Mouse (Mus musculus): ENCODE data around the gene Slc36a4.
A peak's percentile ranks its signal among the peaks of the same experiment; 100 is the strongest.

The Slc36a4 gene

DNA sequence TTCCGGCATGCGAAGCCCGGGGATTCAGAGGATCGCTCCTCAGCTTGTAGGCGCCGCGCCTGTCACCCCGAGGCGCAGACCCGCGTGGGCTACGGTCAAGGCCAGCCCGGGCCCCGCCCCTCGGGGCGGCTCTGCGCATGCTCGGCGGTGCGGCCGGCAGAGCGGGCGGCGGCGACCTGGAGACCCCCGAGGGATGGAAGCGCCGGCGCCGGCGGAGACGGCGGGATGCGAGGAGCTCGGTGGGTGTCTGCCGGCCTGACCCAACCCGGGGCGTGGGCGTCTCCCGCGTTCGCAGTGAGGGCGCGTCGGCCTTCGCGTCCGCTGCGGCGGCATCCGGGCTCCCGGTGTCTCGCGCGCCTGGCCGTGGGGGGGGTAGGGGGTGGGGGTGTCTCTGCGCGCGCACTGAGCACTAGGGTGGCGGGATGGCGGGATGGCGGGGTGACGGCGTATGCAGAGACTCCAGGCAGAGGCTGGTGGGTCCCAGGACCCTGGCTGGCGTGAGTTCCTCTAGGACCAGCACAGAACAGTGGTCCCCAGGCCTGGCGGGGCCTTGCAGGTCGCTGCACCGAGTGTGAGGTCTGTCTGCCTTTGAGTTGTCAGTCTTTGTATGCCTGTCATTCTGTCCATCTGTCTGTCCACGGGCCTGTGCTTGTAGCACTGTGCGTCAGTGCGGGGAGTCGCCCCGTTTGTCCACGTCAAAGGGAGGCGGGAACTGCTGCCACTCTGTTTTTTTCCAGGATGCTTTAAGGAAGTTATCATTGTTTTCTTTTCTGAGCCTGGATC is at the start of gene Slc36a4:
Gene Slc36a4 (plus strand): TSS at position 140 of the 783 bp plus-strand sequence.
- no peak for TF ChIP-seq GATA4 (IDR thresholded peaks at IDR 0.05; ENCODE audit: insufficient replicate concordance, low read length)

GRCm38 (mm10) chr9:15664606-15665005 is 44.9 kb upstream of the Slc36a4 start:
- peak; percentile 73; the same call in 1 of the 2 replicates for TF ChIP-seq GATA4 (IDR thresholded peaks at IDR 0.05; ENCODE audit: insufficient replicate concordance, low read length)

- TF ChIP-seq GATA4 (IDR thresholded peaks at IDR 0.05; ENCODE audit: insufficient replicate concordance, low read length): no peak
Observed at GRCm38 (mm10) chr9:15669452-15669851, 40.1 kb upstream of the Slc36a4 start.

GRCm38 (mm10) chr9:15670002-15670527 is 39.5 kb upstream of the Slc36a4 start:
- TF ChIP-seq GATA4 (IDR thresholded peaks at IDR 0.05; ENCODE audit: insufficient replicate concordance, low read length): no peak

GRCm38 (mm10) chr9:15672251-15672650 is 37.3 kb upstream of the Slc36a4 start:
- TF ChIP-seq GATA4 (IDR thresholded peaks at IDR 0.05; ENCODE audit: insufficient replicate concordance, low read length): no peak

DNA sequence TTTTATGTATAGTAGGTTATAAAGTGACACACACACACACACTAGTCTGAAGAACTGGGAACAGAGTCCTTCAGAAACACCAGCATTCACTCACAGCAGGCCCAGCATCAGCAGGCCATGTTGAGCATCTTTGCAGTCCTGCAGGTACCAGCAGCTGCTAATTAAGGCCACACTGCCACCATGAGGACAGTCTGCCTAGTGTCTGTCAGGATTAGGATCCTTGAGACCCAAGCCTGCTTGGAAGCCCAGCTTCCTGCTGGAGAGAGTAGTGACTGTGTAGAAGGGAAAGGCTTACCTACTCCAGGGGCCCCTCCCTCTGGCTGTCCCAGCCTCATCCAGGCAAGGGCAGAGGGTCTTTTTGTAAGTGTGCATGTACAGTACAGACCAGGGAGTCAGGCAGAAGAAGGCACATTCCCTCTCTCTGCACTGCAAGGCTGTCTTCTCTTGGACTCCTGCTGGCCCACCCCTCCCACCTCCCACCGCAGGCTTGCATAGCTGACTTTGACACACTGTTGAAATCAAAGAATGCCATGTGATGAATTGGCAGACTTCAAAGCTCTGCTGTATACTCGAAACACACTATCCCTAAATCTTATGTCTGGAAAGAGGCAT is 27.6 kb upstream of the Slc36a4 start:
- TF ChIP-seq GATA4 (IDR thresholded peaks at IDR 0.05; ENCODE audit: insufficient replicate concordance, low read length): no peak

DNA sequence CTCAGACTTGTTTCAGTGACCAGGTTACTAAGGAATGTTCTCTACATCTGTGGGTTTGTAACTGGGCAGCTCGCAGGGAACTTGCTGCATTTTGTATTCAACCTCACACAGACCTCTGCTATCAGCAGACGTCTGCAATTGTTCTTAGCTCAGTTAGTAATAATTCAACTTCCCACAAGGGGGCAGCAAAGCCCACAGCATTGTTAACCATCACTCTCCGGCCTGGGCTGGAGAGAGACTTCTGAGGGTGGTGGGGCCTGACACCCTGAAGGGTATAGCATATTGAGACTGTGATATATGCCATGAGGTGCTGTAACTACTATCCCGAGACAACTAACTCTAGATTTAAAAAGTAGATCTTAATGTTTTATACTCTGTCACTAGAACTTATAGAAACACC is 24.3 kb upstream of the Slc36a4 start:
- TF ChIP-seq GATA4 (IDR thresholded peaks at IDR 0.05; ENCODE audit: insufficient replicate concordance, low read length): no peak

GRCm38 (mm10) chr9:15687358-15687757 is 22.2 kb upstream of the Slc36a4 start:
- TF ChIP-seq GATA4 (IDR thresholded peaks at IDR 0.05; ENCODE audit: insufficient replicate concordance, low read length): no peak

GRCm38 (mm10) chr9:15693847-15694246 is 15.7 kb upstream of the Slc36a4 start:
- TF ChIP-seq GATA4 (IDR thresholded peaks at IDR 0.05; ENCODE audit: insufficient replicate concordance, low read length): no peak

DNA sequence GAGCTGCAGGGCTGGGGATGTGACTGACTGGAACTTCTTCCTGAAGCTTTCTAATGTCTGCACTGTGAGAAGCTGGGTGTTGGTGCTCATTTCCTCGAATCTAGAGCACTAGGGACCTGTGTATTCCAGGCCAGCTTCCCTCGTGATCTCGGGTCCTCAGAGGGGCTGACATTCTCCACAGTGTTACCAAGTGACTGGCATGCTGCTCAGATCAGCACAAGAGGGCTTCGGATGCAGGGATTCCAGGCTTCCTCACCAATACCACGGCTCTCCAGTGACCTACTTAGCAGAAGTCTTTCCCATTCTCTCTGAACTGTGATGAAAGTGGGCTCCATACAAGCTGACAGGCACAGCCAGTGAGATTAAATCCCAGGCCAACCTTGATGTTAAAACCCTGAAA is 14.5 kb upstream of the Slc36a4 start:
- no peak for TF ChIP-seq GATA4 (IDR thresholded peaks at IDR 0.05; ENCODE audit: insufficient replicate concordance, low read length)

- TF ChIP-seq GATA4 (IDR thresholded peaks at IDR 0.05; ENCODE audit: insufficient replicate concordance, low read length): no peak
Observed at GRCm38 (mm10) chr9:15705706-15706105, 3.8 kb upstream of the Slc36a4 start.

DNA sequence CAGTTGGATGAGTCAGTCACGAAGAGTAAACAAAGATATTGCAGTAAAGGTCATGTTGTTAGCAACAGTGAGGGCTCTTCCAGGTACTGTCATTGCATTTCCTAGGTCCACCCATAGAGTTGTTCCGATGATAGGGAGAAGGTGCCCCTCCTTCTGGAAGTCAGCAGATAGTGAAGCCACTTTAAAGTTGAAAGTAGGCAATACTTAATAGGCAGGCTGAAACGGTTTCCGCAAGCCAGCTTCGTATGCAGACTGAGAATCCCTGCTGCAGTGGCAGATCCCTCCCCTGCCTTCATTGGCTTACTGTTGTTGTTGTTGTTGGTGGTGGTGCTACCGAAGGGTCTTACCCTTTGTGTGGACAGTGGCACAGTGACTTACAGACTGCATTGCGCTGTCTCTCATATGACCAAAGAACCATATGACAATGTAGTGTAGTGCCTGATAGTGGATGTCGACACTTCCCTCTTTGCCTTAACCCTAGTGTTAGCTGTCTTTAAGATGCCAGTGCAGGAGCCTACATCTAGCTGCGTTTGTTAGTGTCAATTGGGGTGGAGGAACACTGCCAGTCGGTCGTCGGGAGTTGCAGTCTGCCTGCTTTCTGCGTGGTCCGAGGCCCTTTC is 449 bp upstream of the Slc36a4 start:
- TF ChIP-seq GATA4 (IDR thresholded peaks at IDR 0.05; ENCODE audit: insufficient replicate concordance, low read length): no peak

GRCm38 (mm10) chr9:15710821-15711565 is 1.5 kb downstream of the Slc36a4 start:
- no peak for TF ChIP-seq GATA4 (IDR thresholded peaks at IDR 0.05; ENCODE audit: insufficient replicate concordance, low read length)

DNA sequence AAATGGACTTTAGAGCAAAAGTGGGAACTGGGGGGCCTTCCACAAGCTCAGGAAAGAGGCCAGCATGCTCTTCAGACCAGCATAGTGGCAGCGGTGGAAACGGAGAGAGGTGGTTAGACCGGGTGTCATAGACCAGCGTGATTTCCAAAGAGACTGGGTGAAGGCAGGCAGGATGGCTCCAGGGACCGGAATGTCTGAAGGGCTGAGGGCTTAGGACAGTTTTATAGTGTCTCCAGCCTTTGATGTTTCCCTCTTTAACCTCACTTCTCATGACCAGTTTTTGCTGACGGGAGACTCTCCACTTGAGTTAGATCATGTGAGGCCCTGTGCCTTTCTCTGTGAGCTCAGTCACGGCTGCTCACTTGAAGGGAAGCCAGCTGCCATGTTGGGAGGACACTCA is 2.1 kb downstream of the Slc36a4 start:
- TF ChIP-seq GATA4 (IDR thresholded peaks at IDR 0.05; ENCODE audit: insufficient replicate concordance, low read length): no peak

GRCm38 (mm10) chr9:15714792-15715191 is 5.3 kb downstream of the Slc36a4 start:
- TF ChIP-seq GATA4 (IDR thresholded peaks at IDR 0.05; ENCODE audit: insufficient replicate concordance, low read length): no peak

Data from liver, adult (tissue).